Mouse (Mus musculus): Measurements from ENCODE around the gene Omt2a. TPM values are rescaled to one million over a fixed set of nuclear protein-coding genes. Genes with fewer than 3 reads are reported as not detected.
"Not testable (repeated sequence)": the region's sequence is repeated elsewhere in the genome, so short reads cannot be mapped to it uniquely, and the experiment has no call there.

Omt2a gene
- polyA plus RNA-seq, 1 experiment from 2014 or later = not detected

DNA sequence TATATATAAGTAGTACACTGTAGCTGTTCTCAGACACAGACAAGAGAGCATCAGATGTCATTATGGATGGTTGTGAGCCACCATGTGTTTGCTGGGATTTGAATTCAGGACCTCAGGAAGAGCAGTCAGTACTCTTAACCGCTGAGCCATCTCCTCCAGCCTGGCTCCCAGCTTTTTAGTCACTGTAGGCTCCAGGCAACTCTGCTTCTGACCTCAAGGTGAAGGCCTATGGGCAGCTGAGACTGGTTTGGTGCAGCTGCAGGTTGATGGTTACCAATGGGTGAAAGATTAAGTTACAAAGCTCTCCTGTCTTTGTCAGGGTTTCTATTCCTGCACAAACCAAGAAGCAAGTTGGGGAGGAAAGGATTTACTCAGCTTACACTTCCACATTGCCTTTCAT, 20.9 kb downstream of the Omt2a start:
- not testable (repeated sequence) for H3K9me3 ChIP-seq; H3K27me3 ChIP-seq; ATAC-seq (ENCODE audit: low FRiP score, low read depth); H3K9ac ChIP-seq (replicated peaks); H3K4me1 ChIP-seq; H3K36me3 ChIP-seq; H3K27ac ChIP-seq (replicated peaks); H3K4me2 ChIP-seq (replicated peaks); H3K4me3 ChIP-seq
- 62% methylated on average over 1 of the region's 1 CpGs for WGBS

DNA sequence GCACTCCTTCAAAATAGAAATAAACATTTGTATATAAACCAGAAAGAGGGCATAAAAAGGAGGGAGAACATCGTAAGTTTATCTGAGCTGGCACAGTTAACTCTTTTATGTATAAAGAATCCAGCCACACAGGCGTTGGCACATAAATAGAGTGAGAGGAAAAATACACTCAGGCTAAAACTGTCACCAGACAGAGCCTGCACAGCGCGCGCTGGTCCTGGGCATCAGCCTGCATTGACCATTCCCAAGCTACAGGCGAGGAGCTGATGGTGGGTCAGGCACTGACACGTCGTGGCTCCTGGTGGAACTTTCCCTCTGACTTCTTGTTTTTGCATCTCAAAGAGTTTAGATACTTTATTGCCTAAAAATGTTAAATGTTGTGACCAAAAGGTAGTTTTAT, 22.1 kb downstream of the Omt2a start:
- H3K4me1 ChIP-seq; ATAC-seq (ENCODE audit: low FRiP score, low read depth); H3K36me3 ChIP-seq; H3K9me3 ChIP-seq; H3K27me3 ChIP-seq; H3K4me3 ChIP-seq; H3K27ac ChIP-seq (replicated peaks); H3K9ac ChIP-seq (replicated peaks); H3K4me2 ChIP-seq (replicated peaks): not testable (repeated sequence)
- WGBS = 88% methylated on average over 8 of the region's 8 CpGs

DNA sequence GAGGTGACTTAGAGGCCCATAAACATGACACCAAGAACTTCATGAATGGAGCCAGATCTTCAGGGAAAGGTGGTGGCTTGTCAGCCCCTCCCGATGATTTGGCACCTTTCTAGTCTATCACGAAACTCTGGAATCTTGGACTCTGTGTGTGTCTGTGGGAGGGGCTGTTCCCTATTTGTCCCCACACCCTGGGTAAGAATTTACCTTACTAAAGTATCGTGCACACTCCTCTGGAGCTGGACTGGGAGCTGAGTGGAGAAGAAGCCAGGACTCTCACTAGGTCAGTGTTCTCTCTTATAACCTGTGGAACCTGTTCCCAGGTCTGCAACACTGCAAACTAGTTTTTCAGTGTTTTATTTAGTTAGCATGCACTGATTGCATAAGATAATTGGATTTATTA, 24.9 kb downstream of the Omt2a start, which contains the start of gene Gm10639:
TSS of gene Gm10639 (plus strand) at position 201 of the 400 bp plus-strand sequence.
- not testable (repeated sequence) for H3K4me1 ChIP-seq; H3K36me3 ChIP-seq; H3K9ac ChIP-seq (replicated peaks); H3K27ac ChIP-seq (replicated peaks); H3K4me2 ChIP-seq (replicated peaks); H3K27me3 ChIP-seq; H3K4me3 ChIP-seq; ATAC-seq (ENCODE audit: low FRiP score, low read depth); H3K9me3 ChIP-seq
- WGBS = 81% methylated on average over 3 of the region's 3 CpGs

DNA sequence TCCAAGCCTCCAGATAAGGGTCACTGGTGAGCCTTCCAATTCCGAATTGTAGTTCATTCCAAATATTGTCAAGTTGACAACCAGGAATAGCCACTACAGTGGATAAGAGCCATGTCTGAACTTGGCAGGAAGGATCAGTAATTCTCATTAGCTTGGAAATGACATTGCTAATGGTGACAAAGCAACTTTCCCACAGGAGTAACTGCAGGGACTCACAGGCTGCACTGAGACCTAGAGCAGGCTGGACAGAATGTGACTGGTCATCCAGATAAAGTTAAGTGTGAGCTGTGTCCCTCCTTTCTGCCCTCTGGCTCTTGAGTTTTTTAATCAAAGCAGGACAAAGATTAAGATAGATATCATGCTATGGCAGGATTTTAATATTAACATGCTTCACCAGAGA, 25.5 kb downstream of the Omt2a start:
- 70% methylated on average over 1 of the region's 1 CpGs for WGBS
- ATAC-seq (ENCODE audit: low FRiP score, low read depth); H3K4me1 ChIP-seq; H3K4me3 ChIP-seq; H3K4me2 ChIP-seq (replicated peaks); H3K9ac ChIP-seq (replicated peaks); H3K36me3 ChIP-seq; H3K27me3 ChIP-seq; H3K27ac ChIP-seq (replicated peaks); H3K9me3 ChIP-seq: not testable (repeated sequence)

DNA sequence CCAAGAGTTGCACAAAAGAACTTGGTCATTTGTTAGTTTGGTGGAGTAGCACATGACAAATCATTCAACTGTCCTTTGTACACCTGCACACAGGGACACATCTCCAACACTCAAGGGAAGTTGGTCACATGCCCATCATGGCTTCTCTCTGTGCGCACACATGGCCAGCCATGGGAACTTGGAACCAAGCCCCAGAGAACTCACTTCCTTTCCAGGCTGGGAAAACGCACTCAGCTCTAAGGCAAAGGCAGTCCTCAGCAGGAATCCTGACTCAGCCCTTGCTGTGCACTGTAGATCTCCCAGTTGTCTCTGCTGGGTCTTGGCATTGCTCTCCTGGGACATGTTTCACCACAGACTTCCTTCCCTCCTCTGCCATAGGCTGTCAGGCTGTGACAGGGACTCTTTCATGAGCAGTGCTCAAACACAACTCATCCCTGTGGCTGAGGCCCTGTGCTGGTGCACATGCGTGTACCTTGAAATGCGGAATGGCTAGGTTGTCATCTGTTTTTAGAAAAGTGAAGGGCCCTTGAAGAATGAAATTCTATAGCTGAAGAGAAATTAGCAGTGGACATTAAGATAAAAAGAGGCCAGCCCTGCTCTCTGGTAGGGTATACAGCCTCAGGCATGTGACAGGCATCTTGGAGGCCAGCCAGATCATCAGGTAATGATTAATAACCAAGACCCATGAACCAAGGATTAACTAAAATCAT, 32.4 kb downstream of the Omt2a start:
- not testable (repeated sequence) for H3K4me2 ChIP-seq (replicated peaks); H3K9ac ChIP-seq (replicated peaks); H3K27me3 ChIP-seq; H3K4me1 ChIP-seq; H3K36me3 ChIP-seq; H3K27ac ChIP-seq (replicated peaks); H3K4me3 ChIP-seq; H3K9me3 ChIP-seq; ATAC-seq (ENCODE audit: low FRiP score, low read depth)
- 87% methylated on average over 4 of the region's 4 CpGs for WGBS

DNA sequence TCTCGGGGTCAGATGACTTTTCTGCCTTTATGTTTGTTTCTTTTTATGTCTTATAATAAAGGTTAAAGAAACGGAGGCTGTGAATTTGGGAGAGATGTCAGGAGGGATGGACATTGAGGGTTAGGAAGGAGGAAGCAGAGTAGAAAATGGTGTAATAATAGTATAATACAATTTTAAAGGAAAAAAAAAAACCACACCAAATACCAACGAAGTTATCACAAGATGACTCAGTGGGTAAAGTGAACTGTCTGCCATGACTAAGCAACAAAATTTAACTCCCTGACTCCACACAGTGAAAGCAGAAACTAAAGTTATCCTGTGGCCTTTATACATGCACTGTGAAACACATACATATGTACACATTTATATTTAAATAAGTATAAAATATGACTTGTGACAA, 43.7 kb downstream of the Omt2a start:
- not testable (repeated sequence) for H3K27ac ChIP-seq (replicated peaks); H3K4me1 ChIP-seq; H3K9me3 ChIP-seq; H3K36me3 ChIP-seq; ATAC-seq (ENCODE audit: low FRiP score, low read depth); H3K9ac ChIP-seq (replicated peaks); H3K4me3 ChIP-seq; H3K4me2 ChIP-seq (replicated peaks); H3K27me3 ChIP-seq
- 89% methylated on average over 3 of the region's 3 CpGs for WGBS

Other genes with a start within 250 kb of the Omt2a start
- gene Fbxo9, start 205.7 kb downstream of the Omt2a start, polyA plus RNA-seq (2016; fragmentation: Nextera tagmentation; extraction: Ambion mirVana) = 34.7 and 39.7 TPM in 2 replicates
- gene Ick, start 205.6 kb downstream of the Omt2a start, polyA plus RNA-seq (2016; fragmentation: Nextera tagmentation; extraction: Ambion mirVana) = 40.1 and 43.3 TPM in 2 replicates
- 20.3 and 24.3 TPM in 2 replicates for gene Gsta4, start 132.0 kb downstream of the Omt2a start, polyA plus RNA-seq (2016; fragmentation: Nextera tagmentation; extraction: Ambion mirVana)
- gene Gsta1, start 84.1 kb downstream of the Omt2a start, polyA plus RNA-seq (2016; fragmentation: Nextera tagmentation; extraction: Ambion mirVana) = not detected in 2 replicates
- gene Gm3776, start 57.7 kb downstream of the Omt2a start, polyA plus RNA-seq (2016; fragmentation: Nextera tagmentation; extraction: Ambion mirVana) = not detected in 2 replicates
- not detected in 2 replicates for gene Gm10639, start 24.9 kb downstream of the Omt2a start, polyA plus RNA-seq (2016; fragmentation: Nextera tagmentation; extraction: Ambion mirVana)
- gene Omt2b, start 12.8 kb upstream of the Omt2a start, polyA plus RNA-seq (2016; fragmentation: Nextera tagmentation; extraction: Ambion mirVana) = not detected in 2 replicates
- gene Gsta2, start 41.0 kb upstream of the Omt2a start, polyA plus RNA-seq (2016; fragmentation: Nextera tagmentation; extraction: Ambion mirVana) = not detected in 2 replicates
- gene Dppa5a, start 53.4 kb upstream of the Omt2a start, polyA plus RNA-seq (2016; fragmentation: Nextera tagmentation; extraction: Ambion mirVana) = 0.67 TPM in 1 of 2 replicates, not detected in the other
- 2.4 and 3.6 TPM in 2 replicates for gene Ooep, start 63.9 kb upstream of the Omt2a start, polyA plus RNA-seq (2016; fragmentation: Nextera tagmentation; extraction: Ambion mirVana)
- gene Ddx43, start 81.0 kb upstream of the Omt2a start, polyA plus RNA-seq (2016; fragmentation: Nextera tagmentation; extraction: Ambion mirVana) = 0.15 and 0.17 TPM in 2 replicates
- 0.39 and 0.77 TPM in 2 replicates for gene Cgas, start 128.4 kb upstream of the Omt2a start, polyA plus RNA-seq (2016; fragmentation: Nextera tagmentation; extraction: Ambion mirVana)
- 23.6 and 25.7 TPM in 2 replicates for gene Mto1, start 133.4 kb upstream of the Omt2a start, polyA plus RNA-seq (2016; fragmentation: Nextera tagmentation; extraction: Ambion mirVana)
- gene Gm17324, start 134.0 kb upstream of the Omt2a start, polyA plus RNA-seq (2016; fragmentation: Nextera tagmentation; extraction: Ambion mirVana) = 0.98 and 1.2 TPM in 2 replicates
- 3,350 and 3,406 TPM in 2 replicates for gene Eef1a1, start 174.4 kb upstream of the Omt2a start, polyA plus RNA-seq (2016; fragmentation: Nextera tagmentation; extraction: Ambion mirVana)